Mouse (Mus musculus) midbrain, embryonic 15.5 days (tissue): ENCODE measurements around the gene Scml4. TPM values are rescaled to one million over a fixed set of nuclear protein-coding genes. Genes with fewer than 3 reads are reported as not detected.

ENCODE experiments used
- ATAC-seq: fragments of 200-750 bp; cut with Nextera tagmentation; replicated peaks from 2 replicates; pipeline ENCODE4 v1.8.0; 2017; ENCODE audit warnings: moderate TSS enrichment
- H3K27ac ChIP-seq: fragments of 300-500 bp; sonication (generic); 2 replicates; pipeline ENCODE4 v1.5.1; 2015; ENCODE audit warnings: mild to moderate bottlenecking, inconsistent platforms
- H3K27me3 ChIP-seq: fragments of 300-500 bp; sonication (generic); replicated peaks from 2 replicates; pipeline ENCODE4 v1.6.1; 2015; ENCODE audit warnings: inconsistent platforms
- H3K36me3 ChIP-seq: fragments of 300-500 bp; sonication (generic); replicated peaks from 2 replicates; pipeline ENCODE4 v1.6.1; 2015; ENCODE audit warnings: inconsistent platforms
- H3K4me1 ChIP-seq: fragments of 300-500 bp; sonication (generic); 2 replicates; pipeline ENCODE4 v1.6.1; 2015; ENCODE audit warnings: inconsistent platforms
- H3K4me2 ChIP-seq: fragments of 300-500 bp; sonication (generic); 2 replicates; pipeline ENCODE4 v1.6.1; 2015; ENCODE audit warnings: inconsistent platforms, mild to moderate bottlenecking, moderate library complexity
- H3K4me3 ChIP-seq: fragments of 300-500 bp; sonication (generic); 2 replicates; pipeline ENCODE4 v1.5.1; 2015; ENCODE audit warnings: mild to moderate bottlenecking, inconsistent platforms
- H3K9ac ChIP-seq: fragments of 300-500 bp; sonication (generic); 2 replicates; pipeline ENCODE4 v1.6.1; 2015; ENCODE audit warnings: mild to moderate bottlenecking, inconsistent platforms
- H3K9me3 ChIP-seq: fragments of 300-500 bp; sonication (generic); 2 replicates; pipeline ENCODE4 v1.6.1; 2016; ENCODE audit warnings: inconsistent platforms
- WGBS: fragments of 180-500 bp; shearing (Covaris S2); methylation state at CpG from one replicate; pipeline ENCODE4 v1.1.7; 2015; ENCODE audit warnings: mixed read lengths; 5-methylcytosine and 5-hydroxymethylcytosine counted together
- polyA plus RNA-seq: library from polyadenylated mRNA; unstranded; fragments of >200 nt; fragmentation: Nextera tagmentation; extraction: Ambion mirVana; gene quantifications from 2 replicates; pipeline ENCODE4 v1.2.1, GENCODE M21; 2015

Gene Scml4
- polyA plus RNA-seq, 1 experiment from 2014 or later, result 19.2 TPM

DNA sequence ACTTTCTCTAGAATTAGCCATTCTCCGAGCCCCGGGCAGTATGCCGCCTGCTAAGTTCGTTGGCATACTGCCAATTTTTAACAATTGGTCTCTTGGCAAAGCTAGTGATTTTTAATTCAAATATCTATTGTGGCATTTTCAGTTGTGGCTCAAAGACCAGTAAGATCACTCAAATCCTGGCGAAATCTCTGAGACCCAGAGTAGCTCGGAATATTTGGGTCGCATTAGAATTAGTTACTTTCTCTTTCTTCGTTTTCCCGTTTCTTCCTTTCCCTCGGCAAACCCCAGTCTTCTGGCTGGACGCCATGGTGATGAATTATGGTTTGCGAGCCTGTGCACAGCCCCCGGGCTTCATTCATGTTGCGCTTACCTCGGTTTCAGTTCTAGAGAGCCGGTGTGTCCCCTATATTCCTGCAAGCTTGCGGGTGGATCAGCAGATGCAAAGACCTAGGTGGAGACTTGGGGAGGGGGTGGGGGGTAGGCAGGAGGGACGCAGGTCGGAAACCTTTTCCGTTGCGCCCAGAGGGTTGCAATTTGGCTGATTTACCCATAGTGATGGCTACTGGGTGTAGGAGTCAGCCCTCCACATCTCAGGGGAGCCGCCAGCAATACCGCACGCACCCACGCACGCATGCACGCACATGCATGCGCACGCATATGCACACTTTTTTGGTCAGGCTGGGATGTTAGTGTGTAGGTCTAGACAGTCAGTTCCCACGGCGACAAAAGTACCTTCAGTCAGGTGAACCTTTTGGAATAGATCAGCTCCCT lies 3.6 kb downstream of the Scml4 start:
- Histone ChIP-seq H3K9me3 (no peaks in the 10 kb centered on the region), H3K9ac (peak overlapping the region; percentile 18; the same call in 1 of the 2 replicates), H3K27me3 (no peaks in the 10 kb centered on the region), H3K4me2 (peak overlapping the region; percentile 51), H3K4me3 (peak overlapping the region; percentile 31), H3K36me3 (no peaks in the 10 kb centered on the region), H3K4me1 (peaks cover 61% of the 10 kb centered on the region), H3K27ac (peak overlapping the region; percentile 57)
- 0 out of 2 replicates have a peak, but pooled peaks have one; percentile 8 for ATAC-seq
- 32% methylated on average over 31 of the region's 31 CpGs for WGBS

- ATAC-seq, result no peak
- H3K36me3 ChIP-seq, result no peaks in the 10 kb centered on the region
- 0 out of 2 replicates have a peak overlapping the region, but pooled peaks have one; percentile 57 for H3K27ac ChIP-seq
- H3K4me3 ChIP-seq, result no peak overlapping the region
- H3K4me1 ChIP-seq, result peaks cover 55% of the 10 kb centered on the region
- H3K9me3 ChIP-seq, result no peaks in the 10 kb centered on the region
- WGBS, result 45% methylated on average over 5 of the region's 5 CpGs
- H3K9ac ChIP-seq, result no peak overlapping the region
- no peaks in the 10 kb centered on the region for H3K27me3 ChIP-seq
- H3K4me2 ChIP-seq, result peak overlapping the region; percentile 51
These were observed 4.5 kb downstream of the Scml4 start for GRCm38 (mm10) chr10:42864696-42865095.

DNA sequence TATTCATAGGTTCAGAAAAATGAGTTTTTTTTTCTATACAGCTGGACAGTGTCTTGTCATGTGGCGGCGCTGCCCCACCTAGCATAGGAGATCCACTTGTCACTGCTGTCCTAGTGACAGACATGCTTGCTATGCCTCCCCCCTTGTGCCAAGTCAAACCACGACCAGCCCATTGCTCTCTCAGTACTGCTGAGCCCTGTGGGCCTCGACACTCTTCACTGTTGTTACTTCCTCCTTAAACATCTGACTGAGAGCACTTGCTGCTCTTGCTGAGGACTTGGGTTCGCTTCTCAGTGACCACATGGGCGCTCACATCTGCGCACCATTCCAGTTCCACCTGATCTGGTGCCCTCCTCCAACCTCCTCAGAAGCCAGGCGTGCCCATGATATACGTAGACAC lies 8.2 kb downstream of the Scml4 start:
- ATAC-seq, result no peak
- Histone ChIP-seq H3K4me2 (no peak overlapping the region), H3K9me3 (no peaks in the 10 kb centered on the region), H3K9ac (no peak overlapping the region), H3K36me3 (no peaks in the 10 kb centered on the region), H3K27ac (no peak overlapping the region), H3K4me1 (peaks cover 36% of the 10 kb centered on the region), H3K27me3 (no peaks in the 10 kb centered on the region), H3K4me3 (no peak overlapping the region)
- 95% methylated on average over 9 of the region's 9 CpGs for WGBS

DNA sequence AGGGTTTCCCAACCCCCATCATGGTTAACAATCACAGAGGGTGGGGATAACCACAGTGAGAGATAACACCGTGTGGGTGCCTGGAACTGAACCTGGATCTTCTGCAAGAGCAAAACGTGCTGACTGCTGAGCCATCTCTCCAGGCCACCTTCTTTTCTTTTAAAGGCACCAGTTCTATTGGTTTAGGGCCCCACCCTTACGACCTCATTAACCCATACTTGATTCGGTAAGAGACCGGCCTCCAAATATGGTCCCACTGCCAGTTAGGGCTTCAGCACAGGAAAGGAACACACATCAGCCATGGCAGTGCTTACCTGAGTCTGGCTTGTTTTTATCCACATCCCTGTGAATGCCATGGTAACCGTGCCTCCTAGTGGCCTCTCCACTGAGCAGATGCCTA lies 9.3 kb downstream of the Scml4 start:
- 80% methylated on average over 6 of the region's 6 CpGs for WGBS
- Histone ChIP-seq H3K4me2 (no peak overlapping the region), H3K27ac (no peak overlapping the region), H3K9ac (no peak overlapping the region), H3K27me3 (no peaks in the 10 kb centered on the region), H3K4me3 (no peak overlapping the region), H3K4me1 (peaks cover 26% of the 10 kb centered on the region), H3K36me3 (no peaks in the 10 kb centered on the region), H3K9me3 (no peaks in the 10 kb centered on the region)
- ATAC-seq, result no peak

- Histone ChIP-seq H3K36me3 (no peaks in the 10 kb centered on the region), H3K27ac (peak overlapping the region; percentile 10), H3K9me3 (no peaks in the 10 kb centered on the region), H3K4me1 (peaks cover 12% of the 10 kb centered on the region), H3K27me3 (no peaks in the 10 kb centered on the region), H3K4me3 (no peak overlapping the region), H3K4me2 (no peak overlapping the region), H3K9ac (no peak overlapping the region)
- peak; percentile 71; the same call in 1 of the 2 replicates for ATAC-seq
- 58% methylated on average over 15 of the region's 15 CpGs for WGBS
These were observed 12.3 kb downstream of the Scml4 start for GRCm38 (mm10) chr10:42872269-42873010.

GRCm38 (mm10) chr10:42873077-42873595 lies 13.0 kb downstream of the Scml4 start:
- H3K4me1 ChIP-seq, result peaks cover 12% of the 10 kb centered on the region
- WGBS, result 69% methylated on average over 7 of the region's 7 CpGs
- no peak overlapping the region; the same call in 1 of the 2 replicates for H3K27ac ChIP-seq
- H3K4me2 ChIP-seq, result no peak overlapping the region
- H3K4me3 ChIP-seq, result no peak overlapping the region
- H3K9me3 ChIP-seq, result no peaks in the 10 kb centered on the region
- H3K9ac ChIP-seq, result no peak overlapping the region
- H3K27me3 ChIP-seq, result no peaks in the 10 kb centered on the region
- H3K36me3 ChIP-seq, result no peaks in the 10 kb centered on the region
- ATAC-seq, result no peak

GRCm38 (mm10) chr10:42876172-42876571 lies 16.0 kb downstream of the Scml4 start:
- H3K4me1 ChIP-seq, result peaks cover 12% of the 10 kb centered on the region
- H3K4me2 ChIP-seq, result no peak overlapping the region
- no peak overlapping the region for H3K27ac ChIP-seq
- no peaks in the 10 kb centered on the region for H3K36me3 ChIP-seq
- H3K27me3 ChIP-seq, result no peaks in the 10 kb centered on the region
- ATAC-seq, result no peak
- whole genome bisulfite sequencing, result 75% methylated on average over 5 of the region's 5 CpGs
- no peak overlapping the region for H3K4me3 ChIP-seq
- H3K9me3 ChIP-seq, result no peaks in the 10 kb centered on the region
- H3K9ac ChIP-seq, result no peak overlapping the region

- Histone ChIP-seq H3K27ac (no peak overlapping the region), H3K4me3 (no peak overlapping the region), H3K9ac (no peak overlapping the region), H3K9me3 (no peaks in the 10 kb centered on the region), H3K36me3 (no peaks in the 10 kb centered on the region), H3K27me3 (no peaks in the 10 kb centered on the region), H3K4me1 (no peaks in the 10 kb centered on the region), H3K4me2 (no peak overlapping the region)
- 71% methylated on average over 5 of the region's 5 CpGs for WGBS
- ATAC-seq, result no peak
These were observed 19.1 kb downstream of the Scml4 start for GRCm38 (mm10) chr10:42879269-42879681.

DNA sequence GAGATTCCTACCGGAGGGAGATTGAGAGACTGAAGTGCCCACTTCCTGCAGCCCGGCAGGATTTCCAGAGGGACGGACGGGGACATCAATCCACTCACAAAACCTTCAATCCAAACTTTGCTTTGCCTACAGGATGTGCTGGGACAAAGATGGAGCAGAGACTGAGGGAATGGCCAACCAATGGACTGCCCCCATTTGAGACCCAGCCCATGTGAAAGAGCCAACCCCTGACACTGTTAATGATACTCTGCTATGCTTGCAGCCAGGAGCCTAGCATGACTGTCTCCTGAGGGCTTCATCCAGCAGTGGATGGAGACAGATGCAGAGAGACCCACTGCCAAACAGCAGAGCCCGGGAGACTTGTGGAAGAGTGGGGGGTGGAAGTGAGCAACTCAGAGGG lies 19.5 kb downstream of the Scml4 start:
- ATAC-seq, result no peak
- H3K4me2 ChIP-seq, result no peak overlapping the region
- no peak overlapping the region for H3K4me3 ChIP-seq
- H3K27ac ChIP-seq, result no peak overlapping the region
- H3K4me1 ChIP-seq, result no peaks in the 10 kb centered on the region
- H3K9me3 ChIP-seq, result no peaks in the 10 kb centered on the region
- no peaks in the 10 kb centered on the region for H3K27me3 ChIP-seq
- 83% methylated on average over 5 of the region's 5 CpGs for WGBS
- H3K9ac ChIP-seq, result no peak overlapping the region
- no peaks in the 10 kb centered on the region for H3K36me3 ChIP-seq

DNA sequence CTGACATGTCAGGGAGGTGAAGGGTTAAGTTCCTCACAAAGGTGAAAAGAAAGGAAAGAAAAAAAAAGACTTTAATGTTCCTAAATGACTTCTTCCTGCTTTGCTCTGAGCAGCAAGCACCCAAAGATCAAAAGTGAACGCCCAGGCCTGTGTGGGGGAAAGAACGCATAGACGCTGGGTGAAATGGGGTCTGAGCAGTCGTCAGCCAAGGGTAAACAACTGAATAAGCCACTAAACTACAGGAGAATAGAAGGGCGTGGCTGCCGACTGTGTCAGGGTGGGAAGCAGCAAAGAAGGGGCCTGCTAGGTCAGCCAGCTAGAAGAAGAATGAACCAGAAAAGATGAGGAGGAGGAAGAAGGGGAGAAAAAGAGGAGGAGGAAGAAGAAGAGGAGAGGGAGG lies 26.9 kb downstream of the Scml4 start:
- ATAC-seq, result no peak
- Histone ChIP-seq H3K4me3 (no peak overlapping the region), H3K9me3 (no peaks in the 10 kb centered on the region), H3K4me1 (no peaks in the 10 kb centered on the region), H3K27me3 (no peaks in the 10 kb centered on the region), H3K36me3 (no peaks in the 10 kb centered on the region), H3K4me2 (no peak overlapping the region), H3K27ac (no peak overlapping the region), H3K9ac (no peak overlapping the region)
- whole genome bisulfite sequencing, result 8% methylated on average over 6 of the region's 6 CpGs

DNA sequence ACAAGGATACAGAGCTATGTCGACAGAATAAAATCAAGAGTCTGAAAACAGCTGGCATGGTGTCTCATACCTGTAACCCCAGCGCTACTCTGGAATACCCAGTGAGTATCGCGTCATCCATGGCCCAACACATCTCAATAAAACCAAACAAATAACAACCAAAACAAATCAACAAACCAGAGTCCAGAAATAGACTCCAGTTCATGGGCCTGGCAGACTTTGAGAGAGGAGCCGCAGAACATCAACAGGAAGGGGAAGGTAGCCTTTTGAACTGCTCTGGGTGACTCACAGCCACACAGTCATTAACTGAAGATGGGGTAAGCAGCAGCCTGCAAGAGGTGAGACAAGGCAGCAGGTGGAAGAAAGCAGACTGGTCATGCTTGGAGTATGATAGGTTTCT lies 28.1 kb downstream of the Scml4 start:
- Histone ChIP-seq H3K4me1 (no peaks in the 10 kb centered on the region), H3K36me3 (no peaks in the 10 kb centered on the region), H3K9ac (no peak overlapping the region), H3K4me2 (no peak overlapping the region), H3K9me3 (no peaks in the 10 kb centered on the region), H3K27me3 (no peaks in the 10 kb centered on the region), H3K27ac (no peak overlapping the region), H3K4me3 (no peak overlapping the region)
- no peak for ATAC-seq
- WGBS, result 87% methylated on average over 5 of the region's 5 CpGs

DNA sequence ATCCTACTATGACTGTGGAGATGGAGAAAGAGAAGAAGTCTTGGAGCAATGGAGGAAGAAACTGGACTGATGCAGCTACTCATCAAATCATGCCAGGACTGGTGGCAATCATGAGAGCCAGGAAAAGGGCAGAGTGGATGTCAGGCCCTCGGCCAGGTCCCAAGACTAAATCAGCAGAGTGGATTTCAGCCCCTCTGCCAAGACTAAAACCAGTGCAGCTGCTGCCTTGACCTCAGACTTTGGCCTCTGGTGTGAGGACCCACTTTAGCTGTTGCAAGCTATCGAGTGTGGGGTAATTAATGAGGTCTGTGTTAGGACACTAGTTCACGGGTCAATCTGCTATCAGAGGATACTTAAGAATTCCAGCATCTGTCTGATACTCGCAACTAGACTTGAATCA lies 30.2 kb downstream of the Scml4 start:
- ATAC-seq, result no peak
- Histone ChIP-seq H3K27ac (no peak overlapping the region), H3K36me3 (no peaks in the 10 kb centered on the region), H3K9me3 (no peaks in the 10 kb centered on the region), H3K4me2 (no peak overlapping the region), H3K27me3 (no peaks in the 10 kb centered on the region), H3K9ac (no peak overlapping the region), H3K4me1 (no peaks in the 10 kb centered on the region), H3K4me3 (no peak overlapping the region)
- WGBS, result 88% methylated on average over 4 of the region's 4 CpGs
